Mouse (Mus musculus): ENCODE data around the gene Rps16. TPM values are rescaled to one million over a fixed set of nuclear protein-coding genes. Genes with fewer than 3 reads are reported as not detected.

The Rps16 gene
- total and polyA plus RNA-seq, 3 experiments, result 905 to 2,248 (median 1,212) TPM

DNA sequence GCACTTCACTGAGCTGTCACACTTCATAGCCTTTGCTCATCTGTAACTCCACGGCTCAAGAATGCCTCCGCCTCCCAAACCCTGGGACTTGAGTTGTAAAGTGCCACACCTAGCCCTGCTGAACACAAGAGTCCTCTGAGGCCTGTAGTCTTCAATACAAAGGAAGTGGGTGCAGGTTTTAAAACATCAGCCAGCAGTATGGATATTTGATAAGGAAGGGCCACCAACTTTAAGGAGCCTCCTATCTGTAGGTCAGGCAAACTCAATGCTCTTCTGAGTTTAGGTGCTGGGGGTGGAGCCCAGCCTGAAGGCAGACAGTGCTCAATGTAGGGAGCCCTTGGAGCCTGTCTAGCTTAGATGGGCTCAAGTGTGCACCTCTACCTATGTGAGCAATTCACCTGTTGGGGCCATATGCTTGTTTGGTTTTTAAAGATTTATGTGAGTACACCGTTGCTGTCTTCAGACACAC is 3.7 kb downstream of the Rps16 start:
- ATAC-seq (ENCODE audit: extremely low read depth, insufficient number of reproducible peaks, low FRiP score, poor library complexity, severe bottlenecking) (no peak), DNase-seq (ENCODE audit: low spot score) (no peak)
- Histone ChIP-seq H3K4me3 (ENCODE audit: low read depth, low read length) (no peak overlapping the region), H3K9me3 (replicated peaks) (no peaks in the 10 kb centered on the region), H3K36me3 (replicated peaks) (peaks cover 46% of the 10 kb centered on the region), H3K27me3 (ENCODE audit: insufficient read depth, low read length) (peaks cover 21% of the 10 kb centered on the region), H3K4me1 (ENCODE audit: insufficient read depth, low read depth, low read length) (peaks cover 59% of the 10 kb centered on the region)
- TF ChIP-seq CTCF (IDR thresholded peaks at IDR 0.05; ENCODE audit: low read depth, low read length) (no peak), GATA2 (IDR thresholded peaks at IDR 0.05; ENCODE audit: borderline replicate concordance, low read depth, low read length) (no peak), POLR2AphosphoS5 (IDR thresholded peaks at IDR 0.05; ENCODE audit: insufficient replicate concordance, low read depth, low read length) (no peak), TAL1 (conservative IDR thresholded peaks at IDR 0.05; ENCODE audit: low read depth, low read length) (no peak), GATA1 (IDR thresholded peaks at IDR 0.05; ENCODE audit: borderline replicate concordance, low read length) (no peak)

- DNase-seq (ENCODE audit: low spot score) (no peak), ATAC-seq (ENCODE audit: extremely low read depth, insufficient number of reproducible peaks, low FRiP score, poor library complexity, severe bottlenecking) (no peak)
- Histone ChIP-seq H3K4me3 (ENCODE audit: low read depth, low read length) (no peak overlapping the region), H3K9me3 (replicated peaks) (no peaks in the 10 kb centered on the region), H3K4me1 (ENCODE audit: insufficient read depth, low read depth, low read length) (peaks cover 54% of the 10 kb centered on the region), H3K36me3 (replicated peaks) (peaks cover 46% of the 10 kb centered on the region), H3K27me3 (ENCODE audit: insufficient read depth, low read length) (peaks cover 23% of the 10 kb centered on the region)
- TF ChIP-seq TAL1 (conservative IDR thresholded peaks at IDR 0.05; ENCODE audit: low read depth, low read length), result no peak
- TF ChIP-seq POLR2AphosphoS5 (IDR thresholded peaks at IDR 0.05; ENCODE audit: insufficient replicate concordance, low read depth, low read length), result no peak
Measured at GRCm38 (mm10) chr7:28354596-28354995, 4.1 kb downstream of the Rps16 start.

GRCm38 (mm10) chr7:28355221-28355620 is 4.8 kb downstream of the Rps16 start:
- ATAC-seq (ENCODE audit: extremely low read depth, insufficient number of reproducible peaks, low FRiP score, poor library complexity, severe bottlenecking) (no peak), DNase-seq (ENCODE audit: low spot score) (no peak)
- Histone ChIP-seq H3K4me3 (ENCODE audit: low read depth, low read length) (no peak overlapping the region), H3K9me3 (replicated peaks) (no peaks in the 10 kb centered on the region), H3K36me3 (replicated peaks) (peaks cover 50% of the 10 kb centered on the region), H3K27me3 (ENCODE audit: insufficient read depth, low read length) (peaks cover 29% of the 10 kb centered on the region), H3K4me1 (ENCODE audit: insufficient read depth, low read depth, low read length) (peaks cover 48% of the 10 kb centered on the region)
- TF ChIP-seq GATA2 (IDR thresholded peaks at IDR 0.05; ENCODE audit: borderline replicate concordance, low read depth, low read length), result no peak
- no peak for TF ChIP-seq CTCF (IDR thresholded peaks at IDR 0.05; ENCODE audit: low read depth, low read length)
- no peak for TF ChIP-seq POLR2AphosphoS5 (IDR thresholded peaks at IDR 0.05; ENCODE audit: insufficient replicate concordance, low read depth, low read length)
- no peak for TF ChIP-seq TAL1 (conservative IDR thresholded peaks at IDR 0.05; ENCODE audit: low read depth, low read length)
- TF ChIP-seq GATA1 (IDR thresholded peaks at IDR 0.05; ENCODE audit: borderline replicate concordance, low read length), result no peak

- TF ChIP-seq POLR2AphosphoS5 (IDR thresholded peaks at IDR 0.05; ENCODE audit: insufficient replicate concordance, low read depth, low read length), result no peak
- no peak for TF ChIP-seq CTCF (IDR thresholded peaks at IDR 0.05; ENCODE audit: low read depth, low read length)
- no peak for TF ChIP-seq TAL1 (conservative IDR thresholded peaks at IDR 0.05; ENCODE audit: low read depth, low read length)
- TF ChIP-seq GATA1 (IDR thresholded peaks at IDR 0.05; ENCODE audit: borderline replicate concordance, low read length), result no peak
- TF ChIP-seq GATA2 (IDR thresholded peaks at IDR 0.05; ENCODE audit: borderline replicate concordance, low read depth, low read length), result no peak
- peaks cover 36% of the 10 kb centered on the region for H3K27me3 ChIP-seq (ENCODE audit: insufficient read depth, low read length)
- H3K36me3 ChIP-seq (replicated peaks), result peaks cover 42% of the 10 kb centered on the region
- no peak for DNase-seq (ENCODE audit: low spot score)
- peaks cover 42% of the 10 kb centered on the region for H3K4me1 ChIP-seq (ENCODE audit: insufficient read depth, low read depth, low read length)
- H3K4me3 ChIP-seq (ENCODE audit: low read depth, low read length), result no peak overlapping the region
- no peaks in the 10 kb centered on the region for H3K9me3 ChIP-seq (replicated peaks)
- no peak for ATAC-seq (ENCODE audit: extremely low read depth, insufficient number of reproducible peaks, low FRiP score, poor library complexity, severe bottlenecking)
Measured at GRCm38 (mm10) chr7:28356981-28357380, 6.5 kb downstream of the Rps16 start.

- ATAC-seq (ENCODE audit: extremely low read depth, insufficient number of reproducible peaks, low FRiP score, poor library complexity, severe bottlenecking) (no peak), DNase-seq (ENCODE audit: low spot score) (no peak)
- Histone ChIP-seq H3K4me3 (ENCODE audit: low read depth, low read length) (no peak overlapping the region), H3K27me3 (ENCODE audit: insufficient read depth, low read length) (peaks cover 46% of the 10 kb centered on the region), H3K36me3 (replicated peaks) (peaks cover 32% of the 10 kb centered on the region), H3K4me1 (ENCODE audit: insufficient read depth, low read depth, low read length) (peaks cover 39% of the 10 kb centered on the region), H3K9me3 (replicated peaks) (no peaks in the 10 kb centered on the region)
- no peak for TF ChIP-seq POLR2AphosphoS5 (IDR thresholded peaks at IDR 0.05; ENCODE audit: insufficient replicate concordance, low read depth, low read length)
- TF ChIP-seq TAL1 (conservative IDR thresholded peaks at IDR 0.05; ENCODE audit: low read depth, low read length), result no peak
- no peak for TF ChIP-seq CTCF (IDR thresholded peaks at IDR 0.05; ENCODE audit: low read depth, low read length)
- TF ChIP-seq GATA1 (IDR thresholded peaks at IDR 0.05; ENCODE audit: borderline replicate concordance, low read length), result no peak
- TF ChIP-seq GATA2 (IDR thresholded peaks at IDR 0.05; ENCODE audit: borderline replicate concordance, low read depth, low read length), result no peak
Measured at GRCm38 (mm10) chr7:28357984-28358383, 7.5 kb downstream of the Rps16 start.

DNA sequence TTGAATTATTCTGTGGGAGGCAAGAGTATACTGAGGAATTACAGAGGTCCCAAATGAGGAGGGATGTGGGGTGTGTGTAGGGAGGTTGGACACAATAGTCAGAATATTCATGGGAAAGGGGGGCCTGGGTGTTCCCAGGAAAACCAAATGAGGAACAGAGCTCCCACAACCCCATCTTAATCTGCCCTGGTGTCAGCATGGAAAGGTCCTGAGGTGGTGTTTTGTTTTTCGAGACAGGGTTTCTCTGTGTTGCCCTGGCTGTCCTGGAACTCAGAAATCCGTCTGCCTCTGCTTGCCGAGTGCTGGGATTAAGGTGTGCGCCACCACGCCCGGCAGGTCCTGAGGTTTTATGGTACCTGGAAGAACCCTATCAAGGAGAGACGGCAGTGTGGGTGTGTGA is 8.0 kb downstream of the Rps16 start:
- H3K9me3 ChIP-seq (replicated peaks), result no peaks in the 10 kb centered on the region
- peaks cover 27% of the 10 kb centered on the region for H3K36me3 ChIP-seq (replicated peaks)
- DNase-seq (ENCODE audit: low spot score) (no peak), ATAC-seq (ENCODE audit: extremely low read depth, insufficient number of reproducible peaks, low FRiP score, poor library complexity, severe bottlenecking) (no peak)
- no peak overlapping the region for H3K4me3 ChIP-seq (ENCODE audit: low read depth, low read length)
- peaks cover 46% of the 10 kb centered on the region for H3K27me3 ChIP-seq (ENCODE audit: insufficient read depth, low read length)
- no peak for TF ChIP-seq GATA1 (IDR thresholded peaks at IDR 0.05; ENCODE audit: borderline replicate concordance, low read length)
- TF ChIP-seq POLR2AphosphoS5 (IDR thresholded peaks at IDR 0.05; ENCODE audit: insufficient replicate concordance, low read depth, low read length), result no peak
- no peak for TF ChIP-seq TAL1 (conservative IDR thresholded peaks at IDR 0.05; ENCODE audit: low read depth, low read length)
- TF ChIP-seq GATA2 (IDR thresholded peaks at IDR 0.05; ENCODE audit: borderline replicate concordance, low read depth, low read length), result no peak
- TF ChIP-seq CTCF (IDR thresholded peaks at IDR 0.05; ENCODE audit: low read depth, low read length), result no peak
- H3K4me1 ChIP-seq (ENCODE audit: insufficient read depth, low read depth, low read length), result peaks cover 35% of the 10 kb centered on the region

Data from G1E (cell line).